Mouse (Mus musculus) R1 (cell line): ENCODE measurements at regions not wholly inside any gene's neighbourhood (a gene's known extent, or its start where the extent isn't known, plus 50 kb on each side); places are given as distances from the start of the nearest gene placed in this dataset.
A peak's percentile ranks its signal among the peaks of the same experiment; 100 is the strongest.

Experiments used
- DNase-seq: peaks from one replicate; pipeline ENCODE4 v3.0.0-alpha.2; 2018; ENCODE audit warnings: low read depth, low spot score

DNA sequence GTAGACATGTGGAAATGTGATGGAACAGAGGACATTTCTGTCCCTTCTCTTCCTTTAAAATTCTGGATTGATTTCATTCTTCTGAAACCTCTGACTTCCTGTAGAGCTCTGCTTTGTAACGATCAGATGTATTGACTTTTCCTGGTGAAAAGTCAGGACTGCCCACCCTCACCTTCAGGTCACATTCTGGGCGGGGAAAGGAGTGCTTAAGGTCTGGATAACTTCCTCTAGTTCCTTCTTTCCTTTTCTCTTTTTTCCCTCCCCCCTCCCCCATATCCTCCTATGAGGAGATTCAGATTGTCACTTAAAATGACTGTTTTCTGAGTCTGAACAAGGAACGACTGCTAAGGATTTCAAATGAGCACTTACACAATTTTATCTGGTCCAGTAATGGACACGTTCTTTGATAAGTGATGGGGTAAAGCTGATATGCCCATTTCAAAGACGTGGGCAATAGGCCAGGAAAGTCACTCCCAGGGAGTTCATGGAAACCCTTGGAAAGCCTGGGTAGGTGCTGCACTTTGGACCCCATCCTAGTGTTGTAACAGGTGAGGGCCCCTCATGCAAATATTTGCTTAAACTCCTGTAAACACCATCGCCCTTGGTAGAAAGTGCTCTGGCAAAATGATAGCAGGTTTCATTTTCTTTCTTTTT, 186.9 kb upstream of the Marcks start:
- no peak for DNase-seq

DNA sequence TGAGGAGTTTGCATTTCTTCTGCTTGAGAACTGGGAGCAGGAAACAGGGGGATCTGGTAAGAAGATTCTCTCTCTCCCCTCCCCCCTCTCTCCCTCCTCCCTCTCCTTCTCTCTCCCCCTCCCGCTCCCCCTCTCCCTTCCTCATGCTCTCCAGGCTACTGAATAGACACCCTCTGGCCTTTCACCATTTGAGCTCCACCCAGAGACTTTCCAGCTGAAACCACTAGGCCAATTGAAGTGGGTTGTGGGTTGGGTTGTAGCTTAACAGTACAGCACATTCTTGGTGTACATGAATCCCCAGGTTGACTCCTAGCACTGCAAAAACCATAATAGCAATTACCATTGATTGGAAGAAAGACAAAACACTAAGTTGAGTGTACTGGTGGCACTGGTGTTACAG, 185.0 kb upstream of the Marcks start:
- DNase-seq: no peak

DNA sequence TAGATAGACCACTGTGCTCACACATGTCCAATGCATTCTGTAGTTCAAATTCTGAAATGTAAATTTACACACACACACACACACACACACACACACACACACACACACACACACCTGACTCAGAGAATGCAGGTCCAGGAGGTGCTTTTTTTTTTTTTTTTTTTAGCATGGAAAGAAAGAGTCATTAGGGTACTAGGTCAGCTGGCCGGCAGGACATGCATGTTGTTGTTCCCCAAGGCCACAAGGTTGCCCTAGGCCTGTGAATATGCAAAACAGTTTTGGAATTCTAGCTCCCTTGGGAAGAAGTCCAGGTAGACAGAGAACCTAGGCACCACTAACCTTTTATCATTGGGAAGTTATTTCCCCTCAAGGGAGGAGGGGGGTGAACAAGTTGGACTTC, 184.1 kb upstream of the Marcks start:
- DNase-seq: peak; percentile 10

DNA sequence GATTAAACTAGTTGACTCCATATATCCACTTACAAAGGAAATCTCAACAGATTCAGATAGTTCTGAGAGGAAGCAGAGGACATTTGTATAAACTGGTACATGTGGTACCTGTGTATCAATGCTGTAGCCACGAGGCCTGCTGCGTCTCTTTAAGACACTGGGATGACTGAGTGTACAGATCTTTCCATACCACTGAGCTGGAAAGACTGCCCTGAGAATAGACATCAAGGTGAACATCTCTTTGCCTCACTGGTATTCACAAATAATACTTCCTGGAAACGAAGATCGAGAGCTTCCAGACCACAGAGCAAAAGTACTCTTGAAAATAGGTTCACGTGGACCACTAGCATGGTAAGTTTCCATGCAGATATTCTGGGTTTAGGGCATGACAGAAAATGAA, 183.6 kb upstream of the Marcks start:
- no peak for DNase-seq

DNA sequence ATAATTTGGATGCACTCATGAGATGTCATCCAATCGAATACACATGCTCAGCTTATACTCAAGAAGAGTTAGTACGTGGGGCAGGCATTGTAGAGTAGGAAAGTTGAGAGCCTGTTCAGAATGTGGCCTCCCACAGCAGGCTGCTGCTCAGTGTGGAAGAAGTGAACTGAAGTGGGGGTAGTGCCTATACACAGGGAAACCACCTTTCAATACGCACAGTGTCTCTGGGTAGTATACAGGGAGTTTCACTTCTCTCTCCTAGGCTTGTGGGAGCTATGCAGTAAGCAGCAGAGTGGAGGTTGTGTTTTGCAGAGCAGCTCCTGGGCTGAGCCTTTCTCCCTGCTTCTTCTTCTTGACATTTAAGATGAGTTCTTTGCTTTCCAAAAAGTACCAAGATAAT, 182.5 kb upstream of the Marcks start:
- DNase-seq: no peak

DNA sequence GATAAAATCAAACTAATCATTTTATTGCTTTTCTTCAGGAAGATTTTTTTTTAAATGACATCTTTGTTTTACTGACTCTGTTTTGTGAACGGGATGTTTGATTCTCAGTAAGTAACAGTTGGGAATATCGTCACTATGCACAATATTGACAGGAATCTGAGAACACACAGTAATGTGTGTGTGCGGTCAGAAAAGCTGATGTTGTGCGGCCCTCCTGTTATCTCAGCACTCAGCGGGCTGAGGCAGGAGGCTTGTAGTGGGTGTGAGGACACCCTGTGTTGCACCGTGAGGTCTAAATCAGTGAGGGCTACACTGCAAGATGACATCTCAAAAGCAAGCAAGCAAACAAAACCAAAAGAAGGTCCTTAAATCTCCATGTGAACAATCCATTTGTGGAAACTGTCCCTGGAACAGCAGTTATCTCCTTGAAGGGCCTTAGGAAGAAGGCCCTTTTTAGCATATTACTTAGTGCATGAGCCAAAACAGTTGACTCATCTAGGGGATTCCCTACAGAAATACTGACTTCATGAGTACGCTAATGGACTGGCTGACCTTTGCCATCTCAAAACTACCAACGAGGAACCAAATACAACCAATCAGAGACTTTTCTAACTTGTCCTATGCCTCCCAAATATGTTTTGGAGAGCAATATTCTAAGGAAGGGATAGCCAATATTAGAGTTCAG, 181.2 kb upstream of the Marcks start:
- no peak for DNase-seq

DNA sequence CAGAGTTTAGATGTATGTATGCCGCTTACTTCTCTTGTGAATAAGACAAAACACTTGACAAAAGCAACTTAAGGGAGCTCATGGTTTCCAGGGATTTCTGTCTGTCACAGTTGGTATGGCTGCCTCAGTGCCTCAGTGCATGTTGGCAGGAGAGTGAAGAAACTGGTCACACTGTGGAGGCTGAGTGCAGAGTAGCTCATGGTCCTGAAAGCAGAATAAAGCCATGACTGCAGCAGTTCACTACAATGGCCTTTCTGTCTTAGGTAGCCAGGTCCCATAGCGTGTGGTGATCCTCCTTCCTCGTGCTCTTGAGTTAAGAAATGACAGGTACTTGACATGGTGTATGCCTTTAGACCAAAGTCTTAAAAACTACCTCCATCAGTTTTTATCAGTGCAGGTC, 178.0 kb upstream of the Marcks start:
- no peak for DNase-seq

DNA sequence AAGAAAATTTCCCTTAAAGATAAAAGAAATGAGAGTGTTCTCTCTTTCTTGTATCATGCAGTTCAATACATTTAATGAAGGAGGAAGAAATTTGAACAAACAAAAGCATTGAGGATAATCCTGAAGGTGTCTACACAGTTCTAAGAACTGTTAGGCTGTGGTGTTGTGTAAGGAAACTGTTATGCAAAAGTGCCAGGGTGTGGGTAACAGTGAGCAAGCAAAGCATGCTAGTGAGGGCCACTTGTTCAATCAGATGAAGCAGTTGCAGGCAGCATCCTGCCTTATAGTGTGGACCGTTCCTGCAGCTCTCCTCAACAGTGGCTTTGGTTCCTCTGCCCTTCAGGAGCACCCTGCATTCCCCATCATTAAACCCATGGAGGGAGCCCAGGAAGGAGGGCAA, 177.1 kb upstream of the Marcks start:
- DNase-seq: no peak

DNA sequence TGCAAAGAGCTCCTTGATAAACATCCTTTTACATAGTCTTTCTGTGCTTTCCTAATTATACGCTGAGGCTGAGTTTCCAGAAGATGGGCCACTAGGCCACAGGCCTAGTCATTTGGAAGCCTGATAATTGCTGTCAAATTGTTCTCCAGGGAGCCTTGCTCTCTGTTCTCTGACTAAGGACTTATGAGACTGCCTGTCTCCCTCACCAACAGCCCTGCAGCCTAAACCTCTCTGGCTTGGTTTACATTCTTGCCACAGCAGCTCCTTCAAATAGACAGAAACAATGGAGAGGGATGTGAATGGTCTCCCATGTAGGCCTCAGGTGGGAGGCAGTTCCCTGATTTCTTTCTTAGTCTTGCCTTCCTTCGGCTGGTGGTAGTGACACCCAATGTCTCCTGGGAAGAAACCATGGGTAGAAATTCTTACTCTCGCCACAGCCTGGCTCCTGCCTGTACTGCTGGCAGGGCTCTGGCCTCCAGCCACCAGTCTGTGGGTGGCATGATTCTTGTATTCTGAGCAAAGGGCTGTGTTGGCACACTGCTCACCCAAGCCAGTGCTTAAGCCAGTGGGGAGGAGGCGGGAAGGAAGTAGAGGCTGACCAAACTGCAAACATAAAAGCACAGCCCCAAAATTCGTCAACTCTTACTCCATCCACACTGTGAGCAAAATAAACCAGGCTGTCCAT, 176.2 kb upstream of the Marcks start:
- no peak for DNase-seq

DNA sequence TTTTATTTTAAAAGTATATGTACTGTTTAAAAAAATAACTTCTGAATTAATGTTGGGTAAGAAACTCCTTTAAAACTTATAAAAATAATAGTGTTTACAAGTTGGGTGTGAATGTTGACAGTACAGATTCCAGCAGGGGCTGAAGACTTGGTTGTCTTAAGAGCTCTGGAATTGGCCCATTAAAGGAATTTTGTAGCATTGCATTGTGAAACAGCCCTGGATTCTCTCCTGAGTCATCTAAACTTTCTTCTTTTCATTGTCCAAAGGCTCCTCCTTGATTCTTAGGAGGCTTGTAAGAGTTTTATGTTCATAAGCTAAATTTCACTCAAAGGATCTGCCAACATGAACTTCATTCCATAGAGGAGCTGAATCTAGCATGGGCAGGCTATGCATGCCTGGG, 174.7 kb upstream of the Marcks start:
- no peak for DNase-seq

DNA sequence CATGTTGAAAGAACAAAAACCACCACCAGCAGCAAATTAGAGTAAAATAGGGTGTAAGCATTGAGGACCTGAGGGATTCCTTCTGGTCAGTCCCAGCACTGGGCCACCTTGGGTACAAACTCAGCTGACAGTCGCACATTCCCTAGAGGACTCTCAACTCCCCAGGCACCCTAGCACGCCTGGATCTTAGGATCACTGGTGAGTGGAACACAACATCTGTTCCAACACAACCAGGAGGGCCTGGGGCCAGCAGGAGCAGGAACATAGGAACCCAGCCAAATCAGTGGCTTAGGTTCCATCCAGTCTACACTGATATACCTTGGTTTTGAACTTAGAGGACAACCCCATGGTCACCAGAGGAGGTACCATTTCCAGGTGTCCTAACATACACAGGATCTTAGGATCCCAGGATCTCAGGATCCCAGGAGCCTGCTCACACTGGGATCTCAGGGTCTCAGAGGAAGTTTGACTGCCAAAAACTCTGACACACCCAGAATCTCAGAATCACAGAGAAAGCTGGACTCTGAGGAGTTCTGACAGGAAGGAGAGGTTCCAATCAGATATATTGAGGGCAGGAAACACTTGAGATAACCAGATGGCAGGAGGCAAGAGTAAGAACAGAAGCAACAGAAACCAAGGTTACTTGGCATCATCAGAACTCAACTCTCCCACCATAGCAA, 171.7 kb upstream of the Marcks start:
- DNase-seq: no peak

DNA sequence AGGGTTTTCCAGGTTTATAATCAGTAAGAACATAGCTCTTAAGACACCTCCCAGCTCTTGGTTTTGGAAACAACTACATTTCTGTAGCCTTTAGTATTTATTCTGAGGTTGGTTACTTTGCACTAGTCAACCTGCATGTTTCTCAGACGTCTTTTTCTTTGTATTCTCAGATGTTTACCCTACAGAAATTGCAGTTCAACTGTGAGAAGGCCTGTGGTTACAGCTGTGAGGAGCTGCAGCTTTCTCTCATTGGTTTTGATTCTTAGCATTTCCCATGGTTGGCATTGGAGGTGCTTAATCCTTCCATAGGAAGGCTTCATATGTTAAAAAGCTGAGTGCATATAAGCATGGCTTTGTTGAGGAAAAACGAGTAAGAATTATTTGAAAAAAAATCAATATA, 165.9 kb upstream of the Marcks start:
- no peak for DNase-seq

DNA sequence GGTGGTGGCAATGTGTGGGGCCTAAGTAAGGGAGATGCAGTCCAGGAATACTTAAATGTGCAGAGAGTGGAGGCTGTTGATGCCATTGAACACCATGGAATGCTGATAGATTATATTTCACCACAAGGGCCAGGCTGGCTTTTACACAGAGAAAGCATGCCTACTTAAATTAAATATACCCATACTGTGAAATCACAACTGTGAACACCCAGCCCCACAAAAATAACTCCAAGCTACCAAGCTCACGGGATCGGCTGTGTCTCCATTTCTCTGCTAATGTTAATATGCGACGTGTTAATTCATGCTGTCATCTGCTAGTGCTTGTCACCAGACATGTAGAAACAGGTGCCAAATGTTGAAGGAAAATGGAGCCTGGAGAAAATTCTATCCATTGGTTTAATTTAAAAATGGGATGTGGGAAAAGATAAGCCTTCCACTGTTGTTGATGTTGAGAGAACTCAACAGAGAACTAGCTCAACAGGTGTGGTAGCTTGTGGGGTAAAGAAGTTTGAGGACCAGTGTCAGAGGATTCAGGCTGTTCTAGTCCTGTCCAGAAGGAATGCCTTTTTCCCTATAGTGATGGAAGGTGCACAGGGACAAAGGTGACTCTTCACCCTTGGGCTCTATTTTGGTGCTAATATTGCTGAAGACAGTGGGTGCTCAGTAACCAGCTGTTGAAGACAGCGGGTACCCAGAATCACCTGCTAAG, 161.6 kb upstream of the Marcks start:
- no peak for DNase-seq

DNA sequence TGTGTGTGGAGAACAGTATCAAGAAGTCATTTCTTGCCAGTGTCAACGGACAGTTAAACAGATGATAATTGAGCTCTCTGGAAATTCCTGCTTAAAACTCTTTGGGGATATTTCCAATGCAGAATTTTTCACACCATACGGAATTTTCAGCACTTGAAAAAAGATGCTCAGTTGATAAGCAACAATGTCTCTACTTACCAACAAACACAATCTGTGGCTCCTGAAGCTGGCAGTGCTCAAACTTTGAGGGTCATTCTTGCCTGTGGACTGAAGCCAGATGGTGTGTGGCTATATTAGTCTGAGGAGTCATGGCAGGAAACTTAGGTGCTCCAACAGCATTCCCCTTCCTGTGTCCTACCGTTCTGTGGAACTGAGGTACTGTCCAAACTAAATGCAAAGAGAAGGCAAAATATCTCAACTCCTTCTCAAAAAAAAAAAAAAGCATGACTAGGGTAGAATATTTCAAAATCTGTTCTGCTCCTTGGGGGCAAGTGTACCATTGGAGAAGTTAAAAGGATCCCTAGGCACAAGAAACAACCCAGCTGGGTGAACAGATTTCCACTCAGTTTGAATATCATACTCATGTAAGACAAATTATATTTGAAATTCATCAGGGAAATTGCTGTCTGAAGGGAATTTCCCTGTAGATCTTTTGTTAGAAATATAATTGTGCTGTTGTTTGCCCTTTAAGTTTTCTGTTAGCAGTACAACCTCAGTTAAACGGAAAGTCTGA, 160.1 kb upstream of the Marcks start:
- no peak for DNase-seq

DNA sequence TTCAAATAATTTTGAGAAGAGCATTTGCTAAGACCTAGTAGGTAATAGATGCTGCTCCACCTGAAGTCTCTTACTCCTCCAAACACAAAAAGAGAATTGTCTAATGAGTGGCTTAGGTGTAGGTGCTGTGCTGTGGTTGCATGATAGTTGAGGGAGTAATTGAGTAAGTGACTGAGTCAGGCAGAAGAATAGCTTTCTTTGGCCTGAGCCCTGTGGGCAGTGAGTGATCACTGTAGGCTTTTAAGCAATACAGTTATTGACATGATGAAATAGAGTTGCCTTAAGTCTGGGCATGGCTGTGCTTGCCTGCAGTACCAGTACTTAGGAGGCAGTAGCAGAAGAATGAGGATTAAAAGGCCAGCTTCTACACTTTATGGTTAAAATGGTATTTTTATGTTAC, 155.5 kb upstream of the Marcks start:
- no peak for DNase-seq

DNA sequence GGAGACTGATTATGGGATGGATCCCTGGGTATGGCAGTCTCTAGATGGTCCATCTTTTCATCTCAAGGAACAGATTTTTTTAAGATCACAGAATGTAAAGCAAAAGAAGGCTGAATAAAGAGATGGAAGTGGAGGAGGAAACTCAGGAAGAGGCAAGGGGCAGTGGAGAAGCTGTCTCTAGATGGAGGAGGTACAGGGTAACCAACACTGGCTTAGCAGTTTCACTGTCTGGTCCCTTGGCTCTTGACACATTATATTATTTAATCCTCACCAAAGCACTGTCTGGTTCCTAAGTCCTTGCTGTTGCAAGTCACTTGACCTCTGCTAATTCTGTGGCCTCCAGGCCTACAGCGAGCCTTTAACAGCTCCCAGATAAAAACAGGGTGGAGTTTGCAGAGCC, 154.6 kb upstream of the Marcks start:
- no peak for DNase-seq

DNA sequence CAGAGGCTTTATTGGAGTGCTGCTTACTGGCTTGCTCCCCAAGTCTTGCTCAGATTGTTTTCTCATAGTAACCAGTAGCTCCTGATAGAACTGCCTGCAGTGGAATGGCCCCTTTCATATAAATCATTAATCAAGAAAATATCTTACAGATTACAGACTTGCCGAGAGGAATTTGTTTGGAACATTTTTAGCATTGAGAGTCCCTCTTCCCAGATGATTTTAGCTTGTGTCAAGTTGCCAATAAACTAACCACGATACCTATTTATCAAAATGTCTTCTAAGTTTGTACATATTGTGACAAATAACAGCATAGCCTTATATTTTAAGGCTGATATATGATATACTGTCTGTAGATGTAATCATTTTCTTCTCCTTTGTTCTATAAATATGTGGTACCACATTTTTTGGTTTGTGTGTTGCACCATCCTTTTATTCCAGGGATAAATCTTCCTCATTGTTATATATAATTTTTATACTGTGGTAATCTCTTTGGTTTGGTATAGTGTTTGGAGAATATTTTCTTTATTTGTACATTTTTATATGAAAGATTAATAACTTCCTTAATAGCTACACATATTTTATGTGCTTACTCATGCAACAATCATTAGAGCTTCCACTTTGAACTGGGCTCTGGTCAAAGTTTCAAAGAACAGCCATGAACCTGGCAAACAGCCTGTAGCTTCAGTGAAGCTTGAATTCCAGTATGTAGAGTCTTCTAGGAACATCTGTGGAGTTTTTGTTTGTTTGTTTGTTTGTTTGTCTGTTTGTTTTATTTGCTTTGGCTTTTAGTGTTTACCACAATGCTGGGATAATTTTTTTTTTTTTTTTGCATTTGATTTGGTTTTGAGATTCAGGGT, 153.1 kb upstream of the Marcks start:
- no peak for DNase-seq

DNA sequence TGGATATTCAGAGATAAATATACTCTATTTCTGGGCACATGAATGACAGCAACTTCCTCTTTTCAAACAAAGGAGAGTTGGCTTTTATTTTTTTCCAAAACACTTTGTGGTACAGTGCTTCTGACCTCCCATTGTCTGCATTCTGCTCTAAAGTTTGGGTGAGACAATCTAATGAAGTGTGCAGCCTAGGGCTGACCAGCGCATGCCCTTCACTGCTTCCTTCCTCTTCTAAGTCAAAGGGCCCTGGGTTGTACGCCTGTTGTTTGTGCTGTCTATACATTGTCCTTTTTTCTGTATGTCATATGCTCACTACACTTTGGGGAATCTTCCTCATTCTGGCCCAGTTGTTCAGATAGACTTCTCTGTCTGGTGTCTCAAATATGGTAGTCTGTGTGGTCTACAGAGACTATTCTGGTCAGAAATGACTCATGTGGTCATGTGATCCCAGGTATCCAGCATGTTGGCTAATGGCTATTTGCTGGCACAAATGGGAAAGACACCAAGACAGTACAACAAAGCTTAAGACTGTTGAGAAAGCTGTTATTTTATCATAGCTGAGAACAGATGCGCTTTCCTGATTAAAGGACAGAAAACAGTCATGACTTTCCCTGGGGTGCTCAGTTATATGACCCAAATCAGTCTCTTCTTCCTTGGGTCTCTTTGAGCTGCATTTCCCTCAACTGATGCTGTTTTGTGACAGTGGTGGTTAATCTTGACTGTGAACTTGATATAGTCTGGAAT, 151.4 kb upstream of the Marcks start:
- DNase-seq: no peak

DNA sequence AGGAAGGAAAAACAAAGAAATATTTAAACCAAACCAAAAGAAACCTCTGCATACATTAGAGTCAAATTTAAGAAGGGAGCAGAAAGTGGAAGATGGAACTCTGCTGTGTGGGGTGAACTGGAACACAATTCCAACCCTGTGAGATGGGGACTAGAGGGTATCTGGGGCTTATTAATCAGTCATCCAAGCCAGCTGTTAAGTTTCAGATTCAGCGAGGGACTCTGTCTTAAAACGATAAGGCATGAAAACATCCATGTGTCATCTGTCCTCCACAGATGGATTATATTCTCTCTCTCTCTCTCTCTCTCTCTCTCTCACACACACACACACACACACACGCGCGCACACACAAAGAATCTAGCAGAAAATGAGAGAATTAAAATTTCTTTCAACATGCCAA, 147.6 kb upstream of the Marcks start:
- DNase-seq: no peak

DNA sequence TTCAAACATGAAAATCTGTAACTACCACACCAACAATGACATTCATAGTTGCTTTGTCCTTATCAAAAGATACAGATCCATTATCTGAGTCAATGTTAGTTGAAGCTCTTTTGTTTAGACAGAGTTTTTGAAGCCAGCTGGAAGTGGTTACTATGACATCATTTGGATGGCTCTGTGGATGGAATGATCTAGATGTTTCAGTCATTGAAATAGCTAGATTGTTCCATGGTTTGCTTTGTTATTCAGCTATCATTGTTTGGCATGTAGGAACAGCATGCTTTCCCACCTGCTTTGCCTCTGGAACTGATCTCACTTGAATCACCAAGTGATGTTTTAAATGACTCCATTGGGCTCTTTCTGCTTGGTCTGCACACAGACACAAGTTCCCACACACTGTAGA, 144.2 kb upstream of the Marcks start:
- DNase-seq: peak; percentile 33
